Mouse (Mus musculus) ES-Bruce4 (cell line): ENCODE measurements around the gene Tead3. TPM values are rescaled to one million over a fixed set of nuclear protein-coding genes. Genes with fewer than 3 reads are reported as not detected.

Experiments
- H3K27ac ChIP-seq: 2 replicates; pipeline ENCODE4 v1.5.1; 2012; ENCODE audit warnings: low read length, inconsistent platforms; ENCODE audit not compliant: insufficient read depth
- H3K27me3 ChIP-seq: 2 replicates; pipeline ENCODE4 v1.6.1; 2012; ENCODE audit warnings: mild to moderate bottlenecking, low read length, inconsistent platforms; ENCODE audit not compliant: control insufficient read depth, poor library complexity, insufficient read depth, severe bottlenecking
- H3K36me3 ChIP-seq: 2 replicates; pipeline ENCODE4 v1.6.1; 2012; ENCODE audit warnings: inconsistent platforms, mild to moderate bottlenecking, low read length, moderate library complexity; ENCODE audit not compliant: control insufficient read depth, poor library complexity, insufficient read depth, severe bottlenecking
- H3K4me1 ChIP-seq: one replicate; pipeline ENCODE4 v1.8.1; 2011; ENCODE audit warnings: low read length; ENCODE audit not compliant: control insufficient read depth, insufficient read depth
- H3K4me3 ChIP-seq: 2 replicates; pipeline ENCODE4 v1.5.1; 2011; ENCODE audit warnings: low read depth, mild to moderate bottlenecking, low read length
- H3K9ac ChIP-seq: 2 replicates; pipeline ENCODE4 v1.6.1; 2012; ENCODE audit warnings: low read depth, mild to moderate bottlenecking, inconsistent platforms; ENCODE audit not compliant: poor library complexity, severe bottlenecking
- H3K9me3 ChIP-seq: replicated peaks from 2 replicates; pipeline ENCODE4 v1.6.1; 2012; ENCODE audit warnings: mild to moderate bottlenecking, low read length, inconsistent platforms; ENCODE audit not compliant: control insufficient read depth, poor library complexity, insufficient read depth, severe bottlenecking
- CTCF ChIP-seq: IDR thresholded peaks from one replicate; pipeline ENCODE4 v1.8.1; 2011; ENCODE audit warnings: low read depth, low read length
- EP300 ChIP-seq: IDR thresholded peaks from 2 replicates; pipeline ENCODE4 v1.6.1; 2011; ENCODE audit warnings: low read depth, low read length; ENCODE audit not compliant: insufficient read depth
- POLR2A ChIP-seq: IDR thresholded peaks from one replicate; pipeline ENCODE4 v1.8.1; 2011; ENCODE audit warnings: low read length; ENCODE audit not compliant: insufficient read depth
- polyA plus RNA-seq: library from polyadenylated mRNA; stranded (reverse); fragments of >200 nt; gene quantifications from 2 replicates; pipeline ENCODE4 v1.2.4, GENCODE M21; 2011; ENCODE audit warnings: low read depth; ENCODE audit not compliant: missing spikeins, insufficient read depth, insufficient read length

Tead3 gene
- polyA plus RNA-seq, 1 experiment, result 31.9 TPM

- H3K4me3 ChIP-seq, result no peak overlapping the region
- TF ChIP-seq CTCF, result no peak
- no peak for TF ChIP-seq EP300
- TF ChIP-seq POLR2A, result no peak
- no peak overlapping the region for H3K27ac ChIP-seq
- H3K9me3 ChIP-seq, result no peaks in the 10 kb centered on the region
- no peaks in the 10 kb centered on the region for H3K36me3 ChIP-seq
- no peaks in the 10 kb centered on the region for H3K27me3 ChIP-seq
- no peaks in the 10 kb centered on the region for H3K4me1 ChIP-seq
- no peak overlapping the region for H3K9ac ChIP-seq
These were observed 60.4 kb downstream of the Tead3 start for GRCm38 (mm10) chr17:28290262-28290661.

- no peak overlapping the region for H3K27ac ChIP-seq
- no peak overlapping the region for H3K9ac ChIP-seq
- H3K27me3 ChIP-seq, result no peaks in the 10 kb centered on the region
- H3K36me3 ChIP-seq, result no peaks in the 10 kb centered on the region
- no peaks in the 10 kb centered on the region for H3K4me1 ChIP-seq
- no peak overlapping the region for H3K4me3 ChIP-seq
- H3K9me3 ChIP-seq, result no peaks in the 10 kb centered on the region
- TF ChIP-seq EP300 (no peak), POLR2A (no peak), CTCF (peak; percentile 32)
These were observed 62.6 kb downstream of the Tead3 start for GRCm38 (mm10) chr17:28287980-28288379.

GRCm38 (mm10) chr17:28287578-28287977, 63.0 kb downstream of the Tead3 start:
- H3K4me1 ChIP-seq, result no peaks in the 10 kb centered on the region
- H3K27ac ChIP-seq, result 0 out of 2 replicates have a peak overlapping the region, but pooled peaks have one; percentile 17
- no peak overlapping the region for H3K4me3 ChIP-seq
- H3K27me3 ChIP-seq, result no peaks in the 10 kb centered on the region
- no peaks in the 10 kb centered on the region for H3K9me3 ChIP-seq
- no peaks in the 10 kb centered on the region for H3K36me3 ChIP-seq
- H3K9ac ChIP-seq, result no peak overlapping the region
- TF ChIP-seq CTCF (no peak), EP300 (no peak), POLR2A (no peak)

- H3K4me3 ChIP-seq, result no peak overlapping the region
- no peaks in the 10 kb centered on the region for H3K36me3 ChIP-seq
- H3K9me3 ChIP-seq, result no peaks in the 10 kb centered on the region
- no peaks in the 10 kb centered on the region for H3K27me3 ChIP-seq
- no peaks in the 10 kb centered on the region for H3K4me1 ChIP-seq
- H3K27ac ChIP-seq, result peak overlapping the region; percentile 17; the same call in 1 of the 2 replicates
- TF ChIP-seq POLR2A, result no peak
- peak; percentile 4 for TF ChIP-seq CTCF
- no peak for TF ChIP-seq EP300
- no peak overlapping the region for H3K9ac ChIP-seq
These were observed 63.7 kb downstream of the Tead3 start for GRCm38 (mm10) chr17:28286964-28287363.

- Histone ChIP-seq H3K4me1 (no peaks in the 10 kb centered on the region), H3K9me3 (no peaks in the 10 kb centered on the region), H3K4me3 (no peak overlapping the region), H3K27ac (no peak overlapping the region), H3K27me3 (no peaks in the 10 kb centered on the region), H3K36me3 (no peaks in the 10 kb centered on the region), H3K9ac (no peak overlapping the region)
- TF ChIP-seq POLR2A (no peak), EP300 (no peak), CTCF (no peak)
These were observed 64.5 kb downstream of the Tead3 start for GRCm38 (mm10) chr17:28286133-28286532.

GRCm38 (mm10) chr17:28283199-28283598, 67.4 kb downstream of the Tead3 start:
- Histone ChIP-seq H3K4me3 (no peak overlapping the region), H3K36me3 (no peaks in the 10 kb centered on the region), H3K9ac (no peak overlapping the region), H3K9me3 (no peaks in the 10 kb centered on the region), H3K4me1 (peaks cover 3% of the 10 kb centered on the region), H3K27me3 (no peaks in the 10 kb centered on the region), H3K27ac (no peak overlapping the region)
- no peak for TF ChIP-seq EP300
- TF ChIP-seq POLR2A, result no peak
- TF ChIP-seq CTCF, result no peak
